Mouse (Mus musculus) forebrain, embryonic 14.5 days (tissue): Measurements from ENCODE around the gene Rps27. TPM values are rescaled to one million over a fixed set of nuclear protein-coding genes. Genes with fewer than 3 reads are reported as not detected.

ENCODE experiments used
- polyA plus RNA-seq: library from polyadenylated mRNA; unstranded; fragments of >200 nt; fragmentation: Nextera tagmentation; extraction: Ambion mirVana; gene quantifications from 2 replicates; pipeline ENCODE4 v1.2.1, GENCODE M21; 2014

Rps27 gene
- polyA plus RNA-seq, 1 experiment from 2014 or later, result 1,622 TPM

Other genes with a start within 250 kb of the Rps27 start
- gene Hax1, start 214.9 kb downstream of the Rps27 start, polyA plus RNA-seq, result 145 and 155 TPM in 2 replicates
- 246 and 248 TPM in 2 replicates for gene 4933434E20Rik, start 162.0 kb downstream of the Rps27 start, polyA plus RNA-seq
- gene Ubap2l, start 161.0 kb downstream of the Rps27 start, polyA plus RNA-seq, result 132 and 139 TPM in 2 replicates
- 385 and 432 TPM in 2 replicates for gene Tpm3, start 141.0 kb downstream of the Rps27 start, polyA plus RNA-seq
- gene Nup210l, start 109.5 kb downstream of the Rps27 start, polyA plus RNA-seq, result 0.28 and 0.30 TPM in 2 replicates
- gene Rab13, start within 50 bp of the Rps27 start, polyA plus RNA-seq, result 11.3 and 11.9 TPM in 2 replicates
- gene Jtb, start 17.9 kb upstream of the Rps27 start, polyA plus RNA-seq, result 118 and 124 TPM in 2 replicates
- gene Creb3l4, start 29.9 kb upstream of the Rps27 start, polyA plus RNA-seq, result 4.1 and 4.2 TPM in 2 replicates
- gene Slc39a1, start 34.5 kb upstream of the Rps27 start, polyA plus RNA-seq, result 40.0 and 47.0 TPM in 2 replicates
- 10.7 and 14.1 TPM in 2 replicates for gene Crtc2, start 40.5 kb upstream of the Rps27 start, polyA plus RNA-seq
- 3.4 and 3.7 TPM in 2 replicates for gene Dennd4b, start 51.5 kb upstream of the Rps27 start, polyA plus RNA-seq
- 14.4 and 15.7 TPM in 2 replicates for gene Gatad2b, start 79.5 kb upstream of the Rps27 start, polyA plus RNA-seq
- 11.9 and 13.4 TPM in 2 replicates for gene Slc27a3, start 176.3 kb upstream of the Rps27 start, polyA plus RNA-seq
- 20.7 and 25.3 TPM in 2 replicates for gene Ints3, start 220.0 kb upstream of the Rps27 start, polyA plus RNA-seq